Mouse (Mus musculus): ENCODE measurements around the gene Tmem82.
"Not testable (repeated sequence)": the region's sequence is repeated elsewhere in the genome, so short reads cannot be mapped to it uniquely, and the experiment has no call there.

The Tmem82 gene

DNA sequence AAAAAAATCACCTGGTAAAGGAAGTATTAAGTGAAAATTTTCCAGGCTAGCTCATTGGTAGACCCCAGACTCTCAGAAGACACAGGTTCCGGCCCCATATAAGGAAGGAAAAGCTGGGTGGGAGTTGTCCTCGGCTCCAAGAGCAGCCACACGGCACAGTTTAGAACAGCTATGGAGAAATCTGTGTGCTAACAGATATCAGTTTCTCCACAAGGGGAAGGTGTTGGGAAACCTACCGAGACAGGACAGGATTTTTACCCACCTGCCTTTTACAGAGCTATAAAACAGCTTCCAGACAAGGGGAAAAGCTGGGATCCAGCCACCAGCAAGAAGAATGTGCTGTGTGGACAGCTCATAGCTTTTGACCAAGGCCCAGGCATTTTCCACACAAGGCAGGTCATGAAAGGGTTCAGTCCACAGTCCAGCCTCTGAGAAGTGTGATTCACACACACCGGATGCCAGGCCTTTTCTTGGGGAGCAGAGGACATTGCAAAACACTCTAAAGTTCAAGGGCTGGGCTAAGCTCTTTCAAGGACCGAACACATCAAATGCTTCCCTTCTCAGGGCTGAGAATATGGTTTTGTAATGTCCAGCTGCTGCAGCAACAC lies 45.0 kb downstream of the Tmem82 start:
- DNase-seq, result peak; percentile 63

GRCm38 (mm10) chr4:141572668-141573358 lies 45.6 kb downstream of the Tmem82 start:
- DNase-seq, result peak; percentile 28

- peak; percentile 31 for DNase-seq
These were observed 46.5 kb downstream of the Tmem82 start for GRCm38 (mm10) chr4:141571934-141572333.

DNA sequence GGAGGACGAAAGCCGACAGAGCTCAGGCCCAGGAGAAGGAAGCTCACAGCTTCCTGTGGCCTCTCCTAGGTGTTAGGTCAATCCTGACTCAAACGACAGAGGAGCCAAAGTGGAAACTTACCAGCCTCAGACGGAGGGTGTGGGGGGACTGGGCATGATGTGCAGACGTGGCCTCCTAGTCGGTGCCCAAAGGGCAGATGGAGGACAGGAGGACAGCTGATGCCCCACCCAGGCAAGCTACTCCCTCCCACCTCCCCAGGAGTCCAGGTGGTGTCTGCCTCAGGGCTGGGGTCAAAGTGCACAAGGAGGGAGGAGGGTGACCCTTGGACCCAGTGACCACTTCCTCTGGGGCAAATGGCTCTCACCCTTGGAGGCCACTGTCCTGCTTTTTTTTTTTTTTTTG lies 47.1 kb downstream of the Tmem82 start:
- DNase-seq, result no peak

DNA sequence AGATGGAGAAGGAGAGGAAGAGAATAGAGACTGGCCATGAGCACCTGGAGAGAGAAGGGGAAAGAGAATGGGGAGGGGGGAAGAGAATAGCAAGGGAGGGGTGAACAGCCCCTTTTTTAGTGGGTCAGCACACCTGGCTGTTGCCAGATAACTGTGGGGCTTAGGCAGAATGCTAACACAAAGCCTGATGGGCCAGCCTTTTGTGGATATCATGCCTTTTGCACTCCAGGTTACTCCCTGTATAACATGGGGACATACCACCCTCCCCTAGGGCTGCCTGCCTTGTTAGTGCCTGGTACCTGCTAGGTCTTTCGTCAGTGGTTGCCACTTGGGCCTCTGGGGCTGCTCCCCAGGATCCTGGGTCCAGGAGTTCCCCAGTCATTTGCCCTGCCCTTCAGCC lies 47.6 kb downstream of the Tmem82 start:
- no peak for DNase-seq

GRCm38 (mm10) chr4:141570004-141570403 lies 48.4 kb downstream of the Tmem82 start:
- DNase-seq, result peak; percentile 58

GRCm38 (mm10) chr4:141568966-141569365 lies 49.5 kb downstream of the Tmem82 start:
- no peak for DNase-seq

GRCm38 (mm10) chr4:141567174-141567573 lies 51.3 kb downstream of the Tmem82 start:
- DNase-seq, result not testable (repeated sequence)

DNA sequence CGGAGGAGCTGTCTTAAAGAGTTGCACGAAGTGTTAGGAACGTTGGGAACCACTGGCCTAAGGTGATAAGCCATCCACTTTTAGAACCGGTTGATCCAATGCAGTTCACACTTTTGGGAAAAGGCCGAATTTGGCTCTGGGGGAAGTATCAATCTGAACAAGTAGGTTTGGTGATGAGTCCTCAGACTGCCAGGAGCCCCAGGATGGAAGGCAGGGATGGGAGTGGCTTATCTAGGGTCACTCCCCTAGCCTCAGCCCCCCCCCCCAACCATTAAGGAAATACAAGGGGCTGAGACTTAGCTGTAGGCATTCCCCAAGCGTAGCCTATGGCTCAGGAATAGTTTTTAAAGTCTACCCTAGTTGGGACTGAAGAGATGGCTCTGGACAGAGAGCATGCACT lies 52.2 kb downstream of the Tmem82 start:
- no peak for DNase-seq

GRCm38 (mm10) chr4:141565325-141565724 lies 53.1 kb downstream of the Tmem82 start:
- no peak for DNase-seq

GRCm38 (mm10) chr4:141564660-141565059 lies 53.8 kb downstream of the Tmem82 start:
- DNase-seq, result no peak

DNA sequence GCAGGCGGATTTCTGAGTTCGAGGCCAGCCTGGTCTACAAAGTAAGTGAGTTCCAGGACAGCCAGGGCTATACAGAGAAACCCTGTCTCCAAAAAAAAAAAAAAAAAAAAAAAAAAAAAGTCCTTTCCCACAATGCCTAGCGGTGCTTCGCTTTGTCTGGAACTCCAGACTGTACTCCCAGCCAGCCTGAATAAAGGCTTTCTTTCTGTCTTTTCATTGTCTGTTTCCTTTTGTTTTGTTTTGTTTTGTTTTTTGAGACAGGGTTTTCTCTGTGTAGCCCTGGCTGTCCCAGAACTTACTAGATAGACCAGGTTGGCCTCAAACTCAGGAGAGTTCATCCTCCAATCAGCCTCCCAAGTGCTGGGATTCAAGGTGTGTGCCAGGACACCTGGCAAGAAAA lies 54.2 kb downstream of the Tmem82 start:
- DNase-seq, result no peak
